Mouse (Mus musculus) G1E (cell line): ENCODE data around the gene Cct6b.

ENCODE experiments used
- CTCF ChIP-seq: IDR thresholded peaks from 2 replicates; pipeline ENCODE4 v1.5.1; 2012; ENCODE audit warnings: low read depth, low read length, inconsistent platforms, mixed read lengths
- GATA1 ChIP-seq: IDR thresholded peaks from 2 replicates; pipeline ENCODE4 v1.6.1; 2012; ENCODE audit warnings: borderline replicate concordance, low read length, inconsistent platforms, mixed read lengths
- POLR2AphosphoS5 ChIP-seq: IDR thresholded peaks from 2 replicates; pipeline ENCODE4 v1.6.1; 2012; ENCODE audit warnings: low read depth, low read length, inconsistent platforms; ENCODE audit not compliant: insufficient replicate concordance
- TAL1 ChIP-seq: conservative IDR thresholded peaks from 2 replicates; pipeline ENCODE4 v1.6.1; 2012; ENCODE audit warnings: low read depth, low read length, inconsistent platforms, mixed read lengths

GRCm38 (mm10) chr11:82752349-82753115 is 11.6 kb downstream of the Cct6b start:
- TF ChIP-seq CTCF = no peak
- no peak for TF ChIP-seq GATA1
- TF ChIP-seq TAL1 = no peak
- no peak for TF ChIP-seq POLR2AphosphoS5
